ENCODE assay signal across 13 mouse cellular contexts in genomic region chr2:31066019-31066789, GRCm38 (mm10).
DNase-seq lines count a peak whose midpoint lies in the region; ATAC-seq and TF ChIP-seq lines count a peak whose summit lies in the region.
"Had no signal": no experiment of that assay in that cellular context is flagged by ENCODE, and none has a peak within 500 bp of the region (broad histone marks: within the 10 kb centered on the region; RNA-seq: fewer than 3 reads in every experiment).

No protein-coding gene starts in this region.

- TF ChIP-seq POLR2A in CH12.LX (IDR thresholded peaks at IDR 0.05; ENCODE audit: low read depth, low read length), result no peak
- no peak for TF ChIP-seq POLR2A in ES-Bruce4 (IDR thresholded peaks at IDR 0.05; ENCODE audit: insufficient read depth, low read length)

- H3K27me3 ChIP-seq in CH12.LX (replicated peaks) (no peaks in the 10 kb centered on the region), ES-Bruce4 (ENCODE audit: control insufficient read depth, insufficient read depth, low read length, poor library complexity, severe bottlenecking) (no peaks in the 10 kb centered on the region)
- no peaks in the 10 kb centered on the region for H3K27me3 ChIP-seq in forebrain, postnatal 0 days (ENCODE audit: insufficient read depth, low read length)

- peaks cover 13% of the 10 kb centered on the region for H3K9me3 ChIP-seq in CH12.LX (replicated peaks; ENCODE audit: low read length)
- no peaks in the 10 kb centered on the region for H3K9me3 ChIP-seq in ES-Bruce4 (replicated peaks; ENCODE audit: control insufficient read depth, insufficient read depth, low read length, poor library complexity, severe bottlenecking)
- no peaks in the 10 kb centered on the region for H3K9me3 ChIP-seq in forebrain, postnatal 0 days (ENCODE audit: low read length)

- no peak overlapping the region for H3K27ac ChIP-seq in CH12.LX (ENCODE audit: insufficient read depth, low read depth)
- H3K27ac ChIP-seq in ES-Bruce4 (ENCODE audit: insufficient read depth, low read length), result peak overlapping the region; percentile 96
- 0 out of 2 replicates have a peak overlapping the region, but pooled peaks have one; percentile 5 for H3K27ac ChIP-seq in forebrain, postnatal 0 days (ENCODE audit: low read depth, low read length)
- H3K27ac ChIP-seq: heart, adult 2 months had no signal

- TF ChIP-seq CTCF in CH12.LX (conservative IDR thresholded peaks at IDR 0.05 in 1 of 2, IDR thresholded peaks at IDR 0.05 in 1 of 2; ENCODE audit: low read depth in 2 of 2, low read length in 2 of 2), result no peak
- TF ChIP-seq CTCF in ES-Bruce4 (IDR thresholded peaks at IDR 0.05; ENCODE audit: low read depth, low read length), result no peak
- no peak for TF ChIP-seq CTCF in forebrain, postnatal 0 days (IDR thresholded peaks at IDR 0.05; ENCODE audit: low read depth)

- dilution Hi-C loops in CH12.LX (cut with MboI; ENCODE audit: extremely low pct_ligation_motif_present, extremely low pct_unique_long_range_greater_than_20kb, low sequenced_read_pairs), result no loop called here

- ATAC-seq in forebrain, postnatal 0 days, result no peak
- ATAC-seq in inflammation-experienced regulatory T-cells, adult 6 months, result no peak

- no peak overlapping the region for H3K9ac ChIP-seq in CH12.LX (ENCODE audit: insufficient read depth, low read depth)
- peak overlapping the region; percentile 57 for H3K9ac ChIP-seq in ES-Bruce4 (ENCODE audit: low read depth, poor library complexity, severe bottlenecking)
- no peak overlapping the region for H3K9ac ChIP-seq in forebrain, postnatal 0 days
- H3K9ac ChIP-seq: lung, embryonic 14.5 days had no signal

- no peak overlapping the region for H3K4me2 ChIP-seq in CH12.LX (ENCODE audit: insufficient read depth, low read depth, poor library complexity, severe bottlenecking)
- H3K4me2 ChIP-seq in forebrain, postnatal 0 days (ENCODE audit: low read depth), result no peak overlapping the region
- H3K4me2 ChIP-seq: lung, embryonic 14.5 days had no signal

- H3K79me2 ChIP-seq in CH12.LX (replicated peaks; ENCODE audit: control insufficient read depth, extremely low read depth, insufficient read depth, poor library complexity, severe bottlenecking), result peaks cover 18% of the 10 kb centered on the region

- peaks cover 24 to 54% of the 10 kb centered on the region in 2 experiments for H3K4me1 ChIP-seq in CH12.LX (ENCODE audit: control insufficient read depth in 1 of 2, insufficient read depth in 2 of 2)
- H3K4me1 ChIP-seq in ES-Bruce4 (ENCODE audit: control insufficient read depth, insufficient read depth, low read length), result peaks cover 12% of the 10 kb centered on the region
- H3K4me1 ChIP-seq in forebrain, postnatal 0 days (ENCODE audit: insufficient read depth), result no peaks in the 10 kb centered on the region; the same call in 1 of the 2 replicates

- no peak for DNase-seq in CH12.LX (ENCODE audit: extremely low read depth)
- DNase-seq in cerebellum, postnatal 10 days, result peak; percentile 91 to 97
- DNase-seq in forebrain, postnatal 0 days, result no peak
- no peak for DNase-seq in adrenal gland, adult 2 months
- no peak for DNase-seq in kidney, postnatal 25 days
- DNase-seq: heart, adult 2 months; kidney, postnatal 4 days; lung, embryonic 14.5 days; right cerebral cortex, postnatal 14 days; thymus, postnatal 36 days had no signal

- TF ChIP-seq RAD21 in CH12.LX (IDR thresholded peaks at IDR 0.05; ENCODE audit: low read depth, low read length), result no peak

- peaks cover 27 to 70% of the 10 kb centered on the region in 2 experiments for H3K36me3 ChIP-seq in CH12.LX (replicated peaks in 1 of 2; ENCODE audit: control insufficient read depth in 1 of 2, insufficient read depth in 1 of 2, low read length in 1 of 2)
- H3K36me3 ChIP-seq in ES-Bruce4 (ENCODE audit: control insufficient read depth, insufficient read depth, low read length, poor library complexity, severe bottlenecking), result no peaks in the 10 kb centered on the region
- no peaks in the 10 kb centered on the region for H3K36me3 ChIP-seq in forebrain, postnatal 0 days (ENCODE audit: insufficient read depth)

- 69% methylated on average over 11 of the region's 11 CpGs for WGBS in forebrain, postnatal 0 days

- H3K4me3 ChIP-seq in CH12.LX (replicated peaks in 1 of 3; ENCODE audit: low read depth in 2 of 3, low read length in 2 of 3, poor library complexity in 1 of 3) (no peak overlapping the region), ES-Bruce4 (ENCODE audit: low read depth, low read length) (no peak overlapping the region)
- H3K4me3 ChIP-seq in forebrain, postnatal 0 days (ENCODE audit: low read depth, low read length), result no peak overlapping the region
- H3K4me3 ChIP-seq: erythroblast, embryonic 14.5 days; heart, adult 2 months had no signal

- in situ Hi-C loops in CH12.LX (cut with MboI; ENCODE audit: low pct_ligation_motif_present, low pct_unique_long_range_greater_than_20kb, low sequenced_read_pairs), result loop anchor here (25.0 kb wide), 1 partner anchor 396 kb away; the partner anchor contains the start of gene Ass1

- TF ChIP-seq EP300 in CH12.LX (IDR thresholded peaks at IDR 0.05; ENCODE audit: low read length) (no peak), ES-Bruce4 (IDR thresholded peaks at IDR 0.05; ENCODE audit: insufficient read depth, low read depth, low read length) (no peak)

TF ChIP-seq in CH12.LX, 34 proteins besides CTCF, POLR2A, EP300 and RAD21:
- TF ChIP-seq JUND (conservative IDR thresholded peaks at IDR 0.05; ENCODE audit: low read depth, low read length), result no peak
- no peak for TF ChIP-seq KAT2A (IDR thresholded peaks at IDR 0.05; ENCODE audit: insufficient replicate concordance, low read length)
- 0 out of 2 replicates have a peak, but pooled peaks have one; percentile 14 for TF ChIP-seq POLR2AphosphoS2 (IDR thresholded peaks at IDR 0.05; ENCODE audit: low read depth, low read length)
TF ChIP-seq in CH12.LX: peak in this region for 1.

Comparison
In these comparisons a context has a peak if more than half of its experiments do, and no peak if none do; other contexts are left out.
1. DNase-seq: peak in cerebellum, postnatal 10 days (2 of 2); none in CH12.LX (single experiment), forebrain, postnatal 0 days (single experiment), adrenal gland, adult 2 months (single experiment) and kidney, postnatal 25 days (0 of 2).